ENCODE assay signal across 8 mouse cellular contexts in the genomic region with DNA sequence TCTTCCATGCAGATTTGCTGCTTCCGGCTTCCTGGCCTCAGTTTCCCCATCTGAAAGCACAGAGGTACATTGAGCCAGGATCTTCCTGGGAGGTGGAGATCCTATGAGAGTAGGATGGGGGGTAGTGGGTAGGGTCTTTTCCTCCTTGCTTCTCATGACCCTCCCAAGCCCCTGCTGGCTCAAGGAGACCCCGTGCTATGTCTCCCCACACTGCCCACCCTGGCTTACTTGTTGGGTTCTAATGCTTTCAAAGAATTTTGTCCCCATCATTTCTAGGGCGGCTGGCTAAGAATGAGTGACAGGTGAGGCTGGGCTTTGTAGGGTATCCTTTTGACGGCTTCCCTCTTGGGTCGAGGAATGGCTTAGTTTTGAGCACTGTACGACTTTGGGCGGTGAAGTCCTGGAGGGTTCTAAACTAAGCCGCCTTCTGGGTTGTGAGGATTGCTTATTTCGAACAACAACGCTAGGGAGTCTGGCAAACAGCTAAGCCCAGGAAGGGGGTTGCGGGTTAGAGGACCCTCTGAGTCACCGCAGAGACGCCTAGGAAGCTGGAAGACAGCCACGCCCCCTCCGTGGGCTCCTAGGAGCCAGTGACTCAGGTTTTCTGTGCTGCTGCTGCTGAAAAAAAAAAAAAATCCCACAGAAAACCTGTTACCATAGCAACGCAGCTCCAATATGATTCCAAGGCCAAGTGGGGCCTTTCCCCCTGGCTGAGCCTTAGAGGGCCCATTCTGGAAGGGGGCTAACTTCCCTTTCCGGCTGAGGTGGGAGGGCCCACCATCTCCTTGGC. TPM values are rescaled to one million over a fixed set of nuclear protein-coding genes. Genes with fewer than 3 reads are reported as not detected.
DNase-seq lines count a peak whose midpoint lies in the region; ATAC-seq and TF ChIP-seq lines count a peak whose summit lies in the region.

No protein-coding gene starts in this region.

- H3K4me3 ChIP-seq in liver, embryonic 11.5 days (ENCODE audit: low read depth, low read length) = peak overlapping the region; percentile 70
- H3K4me3 ChIP-seq in olfactory bulb, adult 2 months (ENCODE audit: insufficient read depth, low read depth, low read length) = peak overlapping the region; percentile 72
- H3K4me3 ChIP-seq in thymus, adult 2 months (ENCODE audit: control insufficient read depth, insufficient read depth, low read length) = no peak overlapping the region

- no peaks in the 10 kb centered on the region for H3K9me3 ChIP-seq in liver, embryonic 11.5 days (ENCODE audit: control insufficient read depth, low read length)

- TF ChIP-seq CTCF in olfactory bulb, adult 2 months (IDR thresholded peaks at IDR 0.05; ENCODE audit: insufficient read depth, low read depth, low read length) = no peak
- TF ChIP-seq CTCF in thymus, adult 2 months (IDR thresholded peaks at IDR 0.05; ENCODE audit: borderline replicate concordance, control insufficient read depth, extremely low read depth, insufficient read depth, low read length, poor library complexity) = no peak

- peaks cover 12% of the 10 kb centered on the region for H3K4me1 ChIP-seq in liver, embryonic 11.5 days (replicated peaks; ENCODE audit: control insufficient read depth, insufficient read depth, low read length)
- peaks cover 37% of the 10 kb centered on the region for H3K4me1 ChIP-seq in olfactory bulb, adult 2 months (ENCODE audit: control insufficient read depth, insufficient read depth, low read length)
- H3K4me1 ChIP-seq in thymus, adult 2 months (replicated peaks; ENCODE audit: control insufficient read depth, insufficient read depth, low read length) = peaks cover 8% of the 10 kb centered on the region

- WGBS in liver, embryonic 11.5 days = 51% methylated on average over 17 of the region's 17 CpGs
- 6% methylated on average over 17 of the region's 17 CpGs for WGBS in olfactory bulb, adult 2 months
- 33% methylated on average over 17 of the region's 17 CpGs for WGBS in thymus, adult 2 months

- H3K36me3 ChIP-seq in liver, embryonic 11.5 days (ENCODE audit: control insufficient read depth, insufficient read depth, low read length) = peaks cover 11% of the 10 kb centered on the region
- no peaks in the 10 kb centered on the region for H3K36me3 ChIP-seq in thymus, adult 2 months (ENCODE audit: control insufficient read depth, insufficient read depth, low read length)

- TF ChIP-seq POLR2A in olfactory bulb, adult 2 months (IDR thresholded peaks at IDR 0.05; ENCODE audit: insufficient read depth, low read depth, low read length) = no peak; the same call in 1 of the 2 replicates
- TF ChIP-seq POLR2A in thymus, adult 2 months (IDR thresholded peaks at IDR 0.05; ENCODE audit: control insufficient read depth, extremely low read depth, insufficient read depth, low read length, poor library complexity) = no peak

- ATAC-seq in liver, embryonic 11.5 days (replicated peaks; ENCODE audit: low FRiP score) = no peak

- H3K9ac ChIP-seq in liver, embryonic 11.5 days (ENCODE audit: low read depth, low read length) = 0 out of 2 replicates have a peak overlapping the region, but pooled peaks have one; percentile 22

- peak overlapping the region; percentile 81 for H3K4me2 ChIP-seq in liver, embryonic 11.5 days

- peaks cover 48% of the 10 kb centered on the region for H3K27me3 ChIP-seq in liver, embryonic 11.5 days (replicated peaks; ENCODE audit: control insufficient read depth, insufficient read depth, low read length)
- H3K27me3 ChIP-seq in thymus, adult 2 months (ENCODE audit: control insufficient read depth, insufficient read depth, low read length) = peaks cover 21% of the 10 kb centered on the region; the same call in 1 of the 2 replicates

- H3K27ac ChIP-seq in liver, embryonic 11.5 days (ENCODE audit: low read depth, low read length) = no peak overlapping the region
- peak overlapping the region; percentile 92 for H3K27ac ChIP-seq in olfactory bulb, adult 2 months (ENCODE audit: insufficient read depth, low read depth, low read length)
- H3K27ac ChIP-seq in thymus, adult 2 months (ENCODE audit: control insufficient read depth, insufficient read depth, low read length) = no peak overlapping the region

- no peak for DNase-seq in liver, embryonic 11.5 days (ENCODE audit: low spot score)
- no peak for DNase-seq in liver
- DNase-seq in adrenal gland, postnatal 25 days = peak; percentile 58
- peak; percentile 77 to 87 for DNase-seq in frontal cortex, adult 2 months (ENCODE audit: extremely low spot score in 1 of 2, low spot score in 1 of 2)
- peak; percentile 81 to 89 for DNase-seq in left cerebral cortex, postnatal 14 days (ENCODE audit: low spot score in 2 of 2)
- DNase-seq in thymus, adult 2 months = no peak
- DNase-seq in thymus, postnatal 14 days = no peak

- intact Hi-C loops in left cerebral cortex, postnatal 14 days (cut with DNase I) = loop anchor here (5.0 kb wide), 1 partner anchor 147 kb away; the partner anchor contains the start of gene Tnrc18

RNA-seq across cellular contexts. Expression of gene Fscn1, which starts 3.8 kb away (rescaled TPM):
- 142 and 148 TPM in 2 replicates for polyA plus RNA-seq in liver, embryonic 11.5 days (2014; fragmentation: Nextera tagmentation; extraction: Ambion mirVana)
- total RNA-seq in adrenal gland, postnatal 25 days (2021) = 36.1 and 51.3 TPM in 2 replicates
- 304 and 315 TPM in 2 replicates for polyA plus RNA-seq in frontal cortex, adult 2 months (2012; rRNA removed)
- 100 to 1,000 TPM; 408 to 429 TPM for total RNA-seq in left cerebral cortex, postnatal 14 days (2021)
- not detected in 2 replicates for polyA plus RNA-seq in olfactory bulb, adult 2 months (2012; ENCODE audit: insufficient read depth, insufficient read length, low replicate concordance, missing spikeins)
- polyA plus RNA-seq in thymus, adult 2 months (2012; rRNA removed) = 148 and 157 TPM in 2 replicates

RNA-seq across cellular contexts. Expression of gene Actb, which starts 57.3 kb away (rescaled TPM):
- polyA plus RNA-seq in liver, embryonic 11.5 days (2014; fragmentation: Nextera tagmentation; extraction: Ambion mirVana) = 11,958 and 12,749 TPM in 2 replicates
- total RNA-seq in adrenal gland, postnatal 25 days (2021) = 2,846 and 3,181 TPM in 2 replicates
- polyA plus RNA-seq in frontal cortex, adult 2 months (2012; rRNA removed) = 2,513 and 2,530 TPM in 2 replicates
- total RNA-seq in left cerebral cortex, postnatal 14 days (2021) = 1,000 to 10,000 TPM; 3,011 to 3,018 TPM
- 1,129 and 2,319 TPM in 2 replicates for polyA plus RNA-seq in olfactory bulb, adult 2 months (2012; ENCODE audit: insufficient read depth, insufficient read length, low replicate concordance, missing spikeins)
- 6,903 and 9,637 TPM in 2 replicates for polyA plus RNA-seq in thymus, adult 2 months (2012; rRNA removed)

Comparison
In these comparisons a context has a peak if more than half of its experiments do, and no peak if none do; other contexts are left out.
1. DNase-seq: peak in adrenal gland, postnatal 25 days (single experiment), frontal cortex, adult 2 months (2 of 2) and left cerebral cortex, postnatal 14 days (2 of 2); none in liver, embryonic 11.5 days (single experiment), liver (single experiment), thymus, adult 2 months (single experiment) and thymus, postnatal 14 days (single experiment).